Mouse (Mus musculus) heart, embryonic 11.5 days (tissue): ENCODE results near the gene Daw1. TPM values are rescaled to one million over a fixed set of nuclear protein-coding genes. Genes with fewer than 3 reads are reported as not detected.

Experiments
- ATAC-seq: fragments of 200-750 bp; cut with Nextera tagmentation; replicated peaks from 2 replicates; pipeline ENCODE4 v1.8.0; 2017; ENCODE audit warnings: moderate library complexity; ENCODE audit not compliant: insufficient number of reproducible peaks, low FRiP score, low TSS enrichment
- H3K27ac ChIP-seq: fragments of 300-500 bp; sonication (generic); 2 replicates; pipeline ENCODE4 v1.5.1; 2014; ENCODE audit warnings: mild to moderate bottlenecking, low read depth, low read length
- H3K27me3 ChIP-seq: fragments of 300-500 bp; sonication (generic); 2 replicates; pipeline ENCODE4 v1.6.1; 2014; ENCODE audit warnings: mild to moderate bottlenecking, low read length, mixed read lengths; ENCODE audit not compliant: control insufficient read depth, insufficient read depth
- H3K36me3 ChIP-seq: fragments of 300-500 bp; sonication (generic); 2 replicates; pipeline ENCODE4 v1.6.1; 2014; ENCODE audit warnings: mild to moderate bottlenecking, low read length, moderate library complexity, mixed read lengths; ENCODE audit not compliant: control insufficient read depth, insufficient read depth
- H3K4me1 ChIP-seq: fragments of 300-500 bp; sonication (generic); 2 replicates; pipeline ENCODE4 v1.6.1; 2014; ENCODE audit warnings: low read length; ENCODE audit not compliant: control insufficient read depth, insufficient read depth
- H3K4me2 ChIP-seq: fragments of 300-500 bp; sonication (generic); 2 replicates; pipeline ENCODE4 v1.6.1; 2014; ENCODE audit warnings: mild to moderate bottlenecking, moderate library complexity
- H3K4me3 ChIP-seq: fragments of 300-500 bp; sonication (generic); 2 replicates; pipeline ENCODE4 v1.5.1; 2014; ENCODE audit warnings: low read depth, low read length
- H3K9ac ChIP-seq: fragments of 300-500 bp; sonication (generic); 2 replicates; pipeline ENCODE4 v1.6.1; 2014; ENCODE audit warnings: mild to moderate bottlenecking, low read depth, low read length, moderate library complexity
- H3K9me3 ChIP-seq: fragments of 300-500 bp; sonication (generic); replicated peaks from 2 replicates; pipeline ENCODE4 v1.6.1; 2016; ENCODE audit warnings: low read length; ENCODE audit not compliant: control insufficient read depth
- WGBS: fragments of 180-500 bp; shearing (Covaris S2); extraction: QIAGEN DNeasy Blood & Tissue Kit; methylation state at CpG from one replicate; pipeline ENCODE4 v1.1.7; 2014; ENCODE audit not compliant: insufficient replicate concordance; 5-methylcytosine and 5-hydroxymethylcytosine counted together
- polyA plus RNA-seq: library from polyadenylated mRNA; unstranded; fragments of >200 nt; fragmentation: Nextera tagmentation; extraction: Ambion mirVana; gene quantifications from 2 replicates; pipeline ENCODE4 v1.2.1, GENCODE M21; 2014

The Daw1 gene
- polyA plus RNA-seq, 1 experiment from 2014 or later, result not detected

DNA sequence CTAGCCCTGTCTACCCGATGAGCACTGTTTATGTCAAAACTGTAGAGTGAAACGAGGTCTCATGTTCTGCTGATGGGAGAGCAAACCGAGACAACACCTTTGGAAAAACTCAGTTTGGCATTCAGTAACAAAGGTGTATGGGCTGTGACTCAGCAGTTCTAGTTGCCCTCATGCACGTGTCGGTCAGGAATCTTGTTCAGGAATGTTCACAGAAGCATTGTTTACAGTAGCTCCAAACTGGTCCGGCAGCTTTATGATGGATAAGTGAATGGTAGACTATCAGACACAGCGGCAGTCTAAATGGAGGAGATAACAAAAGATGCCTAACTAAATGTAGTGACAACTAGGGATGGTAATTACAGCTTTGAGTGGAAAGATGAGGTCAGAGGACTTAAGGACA is 23.7 kb upstream of the Daw1 start:
- H3K27ac ChIP-seq, result no peak overlapping the region
- H3K4me3 ChIP-seq, result no peak overlapping the region
- H3K27me3 ChIP-seq, result no peaks in the 10 kb centered on the region
- 57% methylated on average over 7 of the region's 7 CpGs for WGBS
- no peak overlapping the region for H3K4me2 ChIP-seq
- no peaks in the 10 kb centered on the region for H3K36me3 ChIP-seq
- no peak overlapping the region for H3K9ac ChIP-seq
- ATAC-seq, result no peak
- H3K9me3 ChIP-seq, result no peaks in the 10 kb centered on the region
- H3K4me1 ChIP-seq, result no peaks in the 10 kb centered on the region

DNA sequence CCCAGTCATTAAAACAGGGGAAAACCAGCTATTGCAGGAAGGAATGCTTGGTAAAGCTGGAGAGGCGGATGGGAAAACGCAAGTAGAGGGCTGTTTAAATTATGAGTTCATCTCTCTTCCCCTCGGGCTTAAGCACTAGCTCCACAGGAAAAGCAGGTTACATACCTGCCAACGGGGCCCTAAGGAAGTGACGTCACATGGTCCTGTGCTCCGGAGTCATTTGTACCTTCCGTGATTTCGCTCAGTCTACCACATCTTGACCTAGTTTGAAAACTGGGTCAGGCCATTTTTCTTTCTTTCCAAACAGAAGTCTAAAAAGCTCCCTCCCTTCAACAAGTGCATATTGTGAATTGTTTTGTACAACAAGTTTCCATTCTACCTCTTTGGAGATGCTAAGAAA is 21.7 kb upstream of the Daw1 start:
- no peak for ATAC-seq
- no peak overlapping the region for H3K4me3 ChIP-seq
- no peak overlapping the region for H3K27ac ChIP-seq
- no peak overlapping the region for H3K4me2 ChIP-seq
- no peaks in the 10 kb centered on the region for H3K4me1 ChIP-seq
- 83% methylated on average over 8 of the region's 8 CpGs for WGBS
- H3K27me3 ChIP-seq, result no peaks in the 10 kb centered on the region
- H3K9ac ChIP-seq, result no peak overlapping the region
- no peaks in the 10 kb centered on the region for H3K9me3 ChIP-seq
- no peaks in the 10 kb centered on the region for H3K36me3 ChIP-seq

DNA sequence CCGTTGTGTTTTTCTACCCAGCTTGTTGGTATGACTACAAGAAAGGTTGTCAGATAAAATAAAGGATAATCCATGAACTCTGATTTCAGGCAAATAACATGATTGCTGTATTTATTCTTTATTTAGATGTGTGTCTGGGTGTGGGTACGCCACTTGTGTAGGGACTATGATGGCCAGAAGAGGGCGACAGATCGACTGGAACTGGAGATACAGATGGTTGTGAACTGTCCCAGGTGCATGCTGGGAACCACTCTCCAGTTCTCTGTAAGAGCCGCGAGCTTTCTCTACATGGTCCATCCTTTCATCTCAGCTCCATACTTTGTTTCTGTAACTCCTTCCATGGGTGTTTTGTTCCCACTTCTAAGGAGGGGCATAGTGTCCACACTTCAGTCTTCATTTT is 20.8 kb upstream of the Daw1 start:
- 77% methylated on average over 6 of the region's 6 CpGs for WGBS
- ATAC-seq, result no peak

DNA sequence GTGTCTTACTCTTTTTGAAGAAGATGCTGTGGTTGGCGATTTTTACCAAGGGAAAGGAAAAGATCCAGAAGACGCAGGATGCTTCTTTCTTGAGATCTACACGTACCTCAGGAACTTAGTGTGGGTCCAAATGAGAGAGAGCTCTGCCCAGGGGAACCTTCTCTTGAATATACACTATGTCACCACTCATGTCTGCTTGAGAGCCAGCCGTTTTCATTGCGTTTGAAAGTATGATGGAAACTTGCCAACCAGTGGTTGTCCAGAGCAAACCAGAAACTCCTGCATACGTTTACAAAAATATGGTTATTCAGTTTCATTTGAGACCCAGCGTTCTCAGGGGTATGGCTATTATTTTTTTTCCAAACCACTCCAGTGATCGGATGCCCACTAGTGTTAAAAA is 18.0 kb upstream of the Daw1 start:
- Histone ChIP-seq H3K4me1 (no peaks in the 10 kb centered on the region), H3K36me3 (no peaks in the 10 kb centered on the region), H3K4me2 (no peak overlapping the region), H3K27ac (no peak overlapping the region), H3K27me3 (no peaks in the 10 kb centered on the region), H3K9ac (no peak overlapping the region), H3K4me3 (no peak overlapping the region), H3K9me3 (no peaks in the 10 kb centered on the region)
- ATAC-seq, result no peak
- WGBS, result 78% methylated on average over 8 of the region's 8 CpGs

More for the DNA sequence above, 20.8 kb upstream of the Daw1 start:
- no peak overlapping the region for H3K4me3 ChIP-seq
- H3K9me3 ChIP-seq, result no peaks in the 10 kb centered on the region
- H3K27ac ChIP-seq, result no peak overlapping the region
- no peak overlapping the region for H3K4me2 ChIP-seq
- no peaks in the 10 kb centered on the region for H3K4me1 ChIP-seq
- no peaks in the 10 kb centered on the region for H3K27me3 ChIP-seq
- H3K36me3 ChIP-seq, result no peaks in the 10 kb centered on the region
- no peak overlapping the region for H3K9ac ChIP-seq

DNA sequence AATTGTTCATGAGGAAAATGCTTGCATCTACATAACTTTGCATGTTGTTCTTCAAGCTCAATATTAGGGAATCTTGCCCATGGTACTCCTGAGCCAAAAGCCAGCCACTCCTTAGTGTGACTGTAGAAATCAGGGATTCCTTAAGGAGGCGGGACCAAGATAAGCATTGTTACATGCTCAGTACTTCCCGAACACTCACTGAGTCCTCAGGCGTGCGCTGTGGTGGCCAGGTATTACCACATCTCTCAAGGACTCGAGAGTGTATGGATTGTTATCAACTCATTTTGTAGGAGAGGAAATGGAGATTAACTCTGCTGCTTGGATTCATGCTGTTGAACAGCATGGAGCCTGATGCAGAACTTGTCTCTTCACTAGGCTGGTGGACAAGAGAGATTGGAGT is 17.5 kb upstream of the Daw1 start:
- 66% methylated on average over 5 of the region's 5 CpGs for WGBS
- no peak for ATAC-seq
- Histone ChIP-seq H3K9me3 (no peaks in the 10 kb centered on the region), H3K4me1 (no peaks in the 10 kb centered on the region), H3K36me3 (no peaks in the 10 kb centered on the region), H3K4me3 (no peak overlapping the region), H3K9ac (no peak overlapping the region), H3K27ac (no peak overlapping the region), H3K4me2 (no peak overlapping the region), H3K27me3 (no peaks in the 10 kb centered on the region)

DNA sequence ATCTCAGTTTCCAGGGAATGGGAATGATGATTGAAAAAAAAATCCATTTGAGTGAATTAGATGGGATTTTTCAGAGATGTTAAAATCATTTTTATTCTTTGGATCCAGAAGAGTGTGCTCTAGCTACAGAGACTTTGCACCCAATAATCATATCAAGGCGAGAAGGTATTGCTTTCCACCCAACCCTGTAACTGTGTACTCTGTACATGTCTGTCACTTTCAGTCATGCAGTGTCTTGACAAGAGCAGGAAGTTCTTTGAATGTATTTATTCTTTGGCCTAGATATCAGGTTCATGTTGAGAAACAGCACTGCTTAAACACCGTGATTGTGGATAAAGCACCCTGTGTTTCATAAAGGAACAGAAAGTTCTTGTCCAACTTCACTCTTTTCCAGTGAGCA is 13.0 kb upstream of the Daw1 start:
- Histone ChIP-seq H3K9me3 (no peaks in the 10 kb centered on the region), H3K4me3 (no peak overlapping the region), H3K27ac (no peak overlapping the region), H3K4me1 (no peaks in the 10 kb centered on the region), H3K36me3 (no peaks in the 10 kb centered on the region), H3K27me3 (no peaks in the 10 kb centered on the region), H3K9ac (no peak overlapping the region), H3K4me2 (no peak overlapping the region)
- ATAC-seq, result no peak
- 75% methylated on average over 2 of the region's 2 CpGs for WGBS

DNA sequence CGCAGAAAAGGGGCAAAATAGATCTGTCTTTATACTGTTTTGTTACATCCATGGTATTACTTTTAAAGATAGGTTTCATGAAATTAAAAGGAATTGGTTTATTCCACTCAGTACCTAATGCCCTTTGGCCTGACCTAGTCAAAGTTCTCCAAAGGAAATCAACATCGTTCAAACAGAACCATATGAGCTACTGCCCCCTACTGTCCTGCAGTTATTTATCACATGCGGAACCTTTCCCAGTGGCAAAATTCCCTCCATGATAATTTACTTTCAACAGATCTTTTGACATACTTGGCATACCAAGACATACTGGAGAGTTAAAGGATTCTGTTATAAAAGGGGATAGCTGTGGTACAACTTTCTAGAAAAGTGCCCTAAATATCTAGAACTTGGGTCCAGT is 9.3 kb upstream of the Daw1 start:
- 61% methylated on average over 3 of the region's 3 CpGs for WGBS
- no peaks in the 10 kb centered on the region for H3K9me3 ChIP-seq
- no peak overlapping the region for H3K27ac ChIP-seq
- no peak for ATAC-seq
- no peak overlapping the region for H3K9ac ChIP-seq
- H3K4me1 ChIP-seq, result no peaks in the 10 kb centered on the region
- H3K27me3 ChIP-seq, result no peaks in the 10 kb centered on the region
- no peaks in the 10 kb centered on the region for H3K36me3 ChIP-seq
- H3K4me3 ChIP-seq, result no peak overlapping the region
- no peak overlapping the region for H3K4me2 ChIP-seq

DNA sequence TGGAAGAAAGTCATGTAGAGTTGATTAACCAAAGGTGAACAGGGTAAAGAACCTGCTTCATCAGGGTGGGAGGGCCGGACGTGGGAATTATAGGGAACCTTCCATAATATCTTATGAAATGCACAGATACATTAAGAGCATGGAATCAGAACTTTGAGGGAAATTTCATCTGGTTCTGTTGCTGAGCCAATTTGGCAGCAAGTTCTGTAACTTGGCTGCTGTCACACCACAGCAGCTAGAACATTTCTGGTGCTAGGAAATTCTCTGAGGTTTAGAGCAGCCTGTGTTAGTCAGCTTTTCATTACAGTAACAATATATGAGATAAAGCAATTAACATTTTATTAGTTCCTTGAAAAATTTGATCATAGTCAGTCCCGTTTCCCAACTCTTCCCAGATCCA is 6.6 kb upstream of the Daw1 start:
- no peaks in the 10 kb centered on the region for H3K4me1 ChIP-seq
- H3K36me3 ChIP-seq, result no peaks in the 10 kb centered on the region
- H3K27ac ChIP-seq, result no peak overlapping the region
- H3K9me3 ChIP-seq, result no peaks in the 10 kb centered on the region
- no peaks in the 10 kb centered on the region for H3K27me3 ChIP-seq
- no peak overlapping the region for H3K9ac ChIP-seq
- whole genome bisulfite sequencing, result 71% methylated on average over 3 of the region's 3 CpGs
- no peak for ATAC-seq
- H3K4me3 ChIP-seq, result no peak overlapping the region
- no peak overlapping the region for H3K4me2 ChIP-seq

DNA sequence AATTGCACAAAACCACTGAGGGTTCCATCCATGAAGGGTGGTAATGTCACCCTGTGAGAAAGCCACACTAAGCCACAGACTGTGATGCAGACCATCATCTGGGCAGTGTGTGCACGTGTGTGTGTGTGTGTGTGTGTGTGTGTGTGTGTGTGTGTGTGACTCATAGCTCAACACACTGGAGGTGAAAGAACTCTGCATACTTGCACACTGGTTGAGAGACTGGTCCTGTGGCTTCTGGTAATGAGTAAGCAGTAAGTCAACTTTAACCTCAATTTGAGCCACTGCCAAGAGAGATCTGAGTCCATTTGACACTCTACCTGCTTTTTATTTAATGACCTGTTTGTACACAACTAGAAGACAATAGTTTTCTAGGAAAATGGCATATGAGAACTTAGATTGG is 2.7 kb upstream of the Daw1 start:
- Histone ChIP-seq H3K4me2 (no peak overlapping the region), H3K4me1 (no peaks in the 10 kb centered on the region), H3K9me3 (no peaks in the 10 kb centered on the region), H3K36me3 (no peaks in the 10 kb centered on the region), H3K9ac (no peak overlapping the region), H3K27me3 (no peaks in the 10 kb centered on the region), H3K4me3 (no peak overlapping the region), H3K27ac (no peak overlapping the region)
- WGBS, result 70% methylated on average over 1 of the region's 1 CpGs
- no peak for ATAC-seq
